Mouse (Mus musculus): ENCODE measurements around the gene Rgl1. TPM values are rescaled to one million over a fixed set of nuclear protein-coding genes. Genes with fewer than 3 reads are reported as not detected.
A peak's percentile ranks its signal among the peaks of the same experiment; 100 is the strongest.
"Not testable (repeated sequence)": the region's sequence is repeated elsewhere in the genome, so short reads cannot be mapped to it uniquely, and the experiment has no call there.

Gene Rgl1
- polyA plus RNA-seq, 1 experiment from 2014 or later: 9.8 TPM

DNA sequence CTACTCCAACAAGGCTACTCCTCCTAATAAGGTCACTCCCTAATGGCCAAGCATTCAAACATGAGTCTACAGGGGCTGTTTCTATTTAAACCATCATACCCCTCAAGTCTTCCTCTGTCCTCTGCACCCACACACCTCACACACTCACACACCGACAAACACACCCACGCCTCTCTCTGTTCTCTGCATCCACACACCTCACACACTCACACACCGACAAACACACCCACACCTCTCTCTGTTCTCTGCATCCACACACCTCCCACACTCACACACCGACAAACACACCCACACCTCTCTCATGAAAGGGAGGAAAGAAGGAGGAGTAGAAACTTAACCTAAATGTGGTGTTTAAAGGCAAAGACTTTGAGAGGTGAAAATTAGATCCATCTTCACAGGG, 106.2 kb downstream of the Rgl1 start:
- no peak for DNase-seq (ENCODE audit: low spot score)

DNA sequence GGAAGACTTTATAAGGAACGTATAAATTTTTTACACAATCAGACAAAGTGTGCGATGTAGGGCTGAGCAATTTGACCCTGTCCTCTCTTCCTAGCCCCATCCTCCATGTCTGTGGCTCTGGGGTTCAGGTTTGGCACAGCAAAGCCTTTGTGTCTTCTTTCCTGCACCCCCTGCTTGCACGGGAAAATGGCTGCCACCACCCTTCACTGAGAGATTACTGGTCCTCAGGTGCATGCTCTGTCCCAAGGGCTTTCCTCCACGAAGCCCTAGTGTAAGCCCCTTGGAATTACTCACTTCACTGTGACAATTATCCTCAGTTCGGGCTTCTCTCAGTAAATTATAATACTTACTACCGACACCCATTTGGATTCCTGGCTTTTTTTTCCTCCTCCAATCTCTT, 109.5 kb downstream of the Rgl1 start:
- no peak for DNase-seq (ENCODE audit: low spot score)

DNA sequence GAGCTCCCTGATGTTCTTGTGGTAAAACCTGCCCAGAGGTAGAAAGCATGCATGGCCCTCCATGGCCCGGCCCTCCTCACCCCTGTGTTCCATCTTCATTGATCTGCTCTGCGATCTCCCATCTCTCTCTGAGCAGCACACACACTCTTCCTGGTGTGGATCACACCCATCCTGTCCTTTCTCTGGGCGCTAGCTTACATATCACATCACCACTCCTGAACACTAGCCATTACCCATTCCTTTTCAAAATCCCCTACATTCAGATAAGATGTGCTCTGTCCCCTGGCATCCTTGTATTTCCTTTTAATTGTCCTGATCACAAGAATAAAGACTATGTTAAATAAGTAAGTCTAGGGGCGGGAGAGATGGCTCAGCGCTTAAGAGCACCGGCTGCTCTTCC, 111.3 kb downstream of the Rgl1 start:
- no peak for DNase-seq (ENCODE audit: low spot score)

DNA sequence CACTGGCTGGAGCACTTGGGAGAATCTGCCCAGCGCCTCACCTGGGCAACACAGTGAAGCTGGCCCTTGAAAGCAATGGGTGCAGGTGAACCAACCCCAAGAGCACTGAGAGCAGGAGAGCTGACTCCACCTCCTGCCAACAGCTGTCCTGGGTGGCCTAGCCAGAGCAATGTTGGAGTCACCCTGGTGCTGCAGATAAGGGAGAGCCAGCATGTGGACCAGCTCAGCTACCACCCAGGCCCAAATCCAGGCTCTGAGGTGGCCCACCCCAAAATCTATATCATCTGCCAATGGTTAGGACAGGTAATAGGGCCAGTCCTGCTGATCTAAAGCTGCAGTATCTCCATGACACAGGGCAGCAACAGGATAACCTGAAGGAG, 114.7 kb downstream of the Rgl1 start:
- DNase-seq (ENCODE audit: low spot score): no peak

DNA sequence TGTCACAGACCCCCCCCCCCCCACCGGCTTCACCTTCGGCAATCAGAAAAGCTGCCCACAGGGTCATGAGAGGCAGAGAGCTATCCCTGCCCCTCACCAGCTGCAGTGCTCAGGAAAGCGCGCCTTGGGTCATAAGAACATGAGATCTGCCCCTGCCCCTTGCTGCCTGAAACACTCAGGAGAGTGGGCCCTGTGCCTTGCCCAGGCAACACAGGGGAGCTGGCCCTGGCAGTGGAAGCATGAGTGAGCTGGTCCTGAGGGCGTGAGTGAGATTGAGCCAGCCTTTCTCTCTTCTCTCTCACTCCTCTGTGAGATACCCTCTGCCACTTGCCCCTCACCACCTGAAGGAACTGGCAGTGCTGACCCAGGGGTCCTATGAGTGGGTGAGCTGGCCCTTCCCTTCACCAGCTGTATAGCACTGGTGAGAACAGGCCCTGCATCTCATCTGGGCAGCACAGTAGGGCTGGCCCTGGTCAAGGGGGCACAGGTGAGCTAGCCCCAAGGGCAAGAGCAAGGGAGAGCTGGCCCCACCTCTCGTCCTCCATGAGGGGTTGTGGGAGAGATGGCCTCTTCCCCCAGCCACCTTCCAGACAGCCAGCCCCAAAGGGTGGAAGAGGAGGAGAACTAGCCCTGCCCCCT, 115.2 kb downstream of the Rgl1 start:
- no peak for DNase-seq (ENCODE audit: low spot score)

DNA sequence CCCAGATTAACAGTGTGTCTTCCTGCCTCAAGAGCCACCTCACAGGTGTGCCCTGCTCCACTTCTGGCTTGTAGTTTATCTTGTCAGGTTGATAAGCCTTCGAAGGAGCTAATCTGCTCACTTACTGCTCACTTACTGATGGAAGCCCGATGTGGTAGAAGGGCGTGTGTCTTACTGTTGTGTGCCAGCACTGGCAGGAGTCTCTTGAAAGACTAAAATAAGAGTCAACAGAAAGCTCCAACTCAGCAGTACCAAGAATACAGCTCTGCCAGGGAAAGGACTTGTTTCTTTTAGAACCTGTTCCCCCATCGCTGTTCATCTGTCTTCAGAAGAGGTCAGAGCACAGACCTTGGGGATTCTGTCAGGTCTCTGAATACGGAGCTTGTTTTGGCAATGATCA, 118.1 kb downstream of the Rgl1 start:
- DNase-seq (ENCODE audit: low spot score): no peak

DNA sequence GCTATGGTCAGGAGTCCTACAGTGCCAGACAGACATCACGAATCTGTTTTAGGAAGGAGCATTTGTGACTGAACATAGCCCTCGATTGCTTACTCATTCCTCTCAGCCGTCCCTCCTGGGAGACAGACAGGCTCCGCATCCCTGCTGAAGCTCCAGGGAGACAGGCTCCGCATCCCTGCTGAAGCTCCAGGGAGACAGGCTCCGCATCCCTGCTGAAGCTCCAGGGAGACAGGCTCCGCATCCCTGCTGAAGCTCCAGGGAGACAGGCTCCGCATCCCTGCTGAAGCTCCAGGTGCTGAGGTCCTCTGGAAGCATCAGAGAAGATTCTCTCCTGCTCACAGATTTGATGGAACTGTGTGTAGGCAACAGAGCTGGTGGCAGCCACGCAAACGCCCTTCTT, 123.9 kb downstream of the Rgl1 start:
- not testable (repeated sequence) for DNase-seq (ENCODE audit: low spot score)

DNA sequence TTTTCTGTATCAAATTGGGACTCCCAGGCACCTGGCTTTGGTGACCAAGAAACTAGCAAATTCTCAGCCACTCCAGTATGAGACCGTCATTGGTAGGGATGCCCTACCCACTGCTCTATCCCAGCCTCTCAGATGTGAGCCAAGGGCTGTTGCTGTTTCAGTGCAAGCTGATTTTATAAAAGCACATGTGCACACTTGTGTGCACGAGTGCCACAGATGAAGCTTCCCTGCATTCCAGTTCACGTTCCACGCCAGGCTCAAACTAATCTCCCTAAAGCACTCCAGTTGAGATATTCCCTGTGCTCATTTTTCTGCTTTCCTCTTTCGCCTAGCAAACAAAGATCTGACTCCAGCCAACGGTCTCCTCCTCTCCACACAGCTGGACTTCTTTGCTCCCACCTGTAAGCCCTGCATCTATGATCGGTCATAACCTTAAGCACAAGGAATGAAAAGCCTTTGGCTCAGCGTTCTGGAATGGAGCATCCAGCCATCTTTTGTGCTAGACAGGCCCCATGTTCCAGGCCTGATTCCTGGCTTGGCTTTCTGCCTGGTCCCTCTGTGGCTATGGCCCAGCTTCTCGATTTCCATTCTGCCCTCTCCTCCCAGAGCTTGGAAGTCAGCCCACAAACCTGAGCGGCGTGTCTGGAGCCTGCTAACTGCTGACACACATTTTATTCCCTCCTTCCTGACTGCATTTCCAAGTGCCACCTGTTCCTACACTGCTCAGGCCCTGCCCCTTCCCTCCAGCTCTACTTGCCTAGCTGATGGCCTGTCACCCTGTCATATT, 125.8 kb downstream of the Rgl1 start:
- no peak for DNase-seq (ENCODE audit: low spot score)

DNA sequence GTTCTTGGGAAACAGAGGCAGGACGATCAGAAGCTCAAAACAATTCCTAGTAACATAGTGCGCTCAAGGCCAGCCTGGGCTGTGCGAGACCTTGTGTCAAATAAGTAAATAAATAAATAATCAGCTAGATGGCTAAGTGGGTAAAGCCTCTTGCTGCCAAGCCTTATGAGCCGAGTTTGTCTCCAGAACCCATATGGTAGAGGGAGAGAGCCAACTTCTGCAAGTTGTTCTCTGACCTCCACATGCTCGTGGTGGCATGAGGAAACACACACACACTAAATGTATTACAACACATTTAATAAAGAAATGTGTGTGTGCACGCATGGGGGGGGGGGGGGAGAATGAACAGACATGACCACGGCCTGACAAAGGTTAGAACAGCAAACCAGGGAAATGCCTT, 126.8 kb downstream of the Rgl1 start:
- DNase-seq (ENCODE audit: low spot score): no peak

DNA sequence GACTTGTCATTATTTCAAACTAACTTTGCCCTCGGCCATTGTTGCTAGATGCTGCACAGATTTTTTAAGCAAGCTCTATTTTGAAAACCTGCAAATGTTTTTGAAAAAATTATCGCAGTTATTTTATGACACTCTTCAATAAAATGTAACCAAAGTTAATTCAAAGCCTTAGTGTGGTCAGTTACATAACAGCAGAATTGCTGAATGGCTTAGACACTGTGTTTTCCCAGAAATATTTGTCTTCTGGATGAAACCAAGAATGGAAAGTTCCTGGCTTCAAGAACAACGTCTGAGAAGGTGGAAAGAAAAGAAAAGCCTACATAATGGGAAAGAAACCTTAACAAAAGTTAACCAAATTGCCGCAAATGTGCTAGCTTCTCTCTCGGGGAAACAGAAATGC, 131.5 kb downstream of the Rgl1 start:
- DNase-seq (ENCODE audit: low spot score): no peak

DNA sequence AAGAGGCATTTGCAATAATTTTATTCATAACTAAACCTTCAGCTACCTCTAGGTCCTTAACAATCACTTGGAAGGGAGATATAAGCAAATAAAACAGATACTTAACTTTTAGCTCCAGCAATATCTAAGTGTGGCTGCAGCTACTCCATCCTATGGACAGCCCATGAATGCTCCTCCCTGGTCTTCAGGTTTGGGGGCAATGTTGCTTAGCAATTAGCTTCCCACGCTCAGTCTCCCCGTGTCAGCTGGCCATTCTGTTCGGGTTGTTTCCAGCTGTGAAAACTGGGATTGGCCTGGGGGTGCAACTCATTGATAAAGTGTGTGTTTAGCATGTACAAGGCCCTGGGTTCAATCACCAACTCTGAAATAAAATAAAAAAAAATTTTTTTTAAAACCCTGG, 136.4 kb downstream of the Rgl1 start:
- no peak for DNase-seq (ENCODE audit: low spot score)

DNA sequence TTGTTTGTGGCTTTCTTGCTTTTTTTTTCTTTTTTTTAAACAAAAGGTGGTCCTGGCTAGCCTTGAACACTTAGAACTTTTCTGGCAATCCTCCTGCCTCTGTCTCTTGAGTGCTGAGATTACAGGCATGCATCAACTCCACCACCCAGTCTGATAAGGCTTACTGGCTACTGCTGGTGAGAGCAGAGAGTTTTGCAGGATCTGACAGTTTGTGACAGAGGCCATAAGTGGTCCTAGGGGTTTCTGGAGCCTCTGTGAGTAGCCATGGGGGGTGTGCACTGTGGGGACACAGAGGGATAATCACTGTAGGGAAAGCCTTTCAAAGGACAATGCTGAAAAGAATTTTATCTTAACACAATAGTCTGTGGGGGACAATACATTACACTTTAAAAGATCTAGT, 140.5 kb downstream of the Rgl1 start:
- no peak for DNase-seq (ENCODE audit: low spot score)

DNA sequence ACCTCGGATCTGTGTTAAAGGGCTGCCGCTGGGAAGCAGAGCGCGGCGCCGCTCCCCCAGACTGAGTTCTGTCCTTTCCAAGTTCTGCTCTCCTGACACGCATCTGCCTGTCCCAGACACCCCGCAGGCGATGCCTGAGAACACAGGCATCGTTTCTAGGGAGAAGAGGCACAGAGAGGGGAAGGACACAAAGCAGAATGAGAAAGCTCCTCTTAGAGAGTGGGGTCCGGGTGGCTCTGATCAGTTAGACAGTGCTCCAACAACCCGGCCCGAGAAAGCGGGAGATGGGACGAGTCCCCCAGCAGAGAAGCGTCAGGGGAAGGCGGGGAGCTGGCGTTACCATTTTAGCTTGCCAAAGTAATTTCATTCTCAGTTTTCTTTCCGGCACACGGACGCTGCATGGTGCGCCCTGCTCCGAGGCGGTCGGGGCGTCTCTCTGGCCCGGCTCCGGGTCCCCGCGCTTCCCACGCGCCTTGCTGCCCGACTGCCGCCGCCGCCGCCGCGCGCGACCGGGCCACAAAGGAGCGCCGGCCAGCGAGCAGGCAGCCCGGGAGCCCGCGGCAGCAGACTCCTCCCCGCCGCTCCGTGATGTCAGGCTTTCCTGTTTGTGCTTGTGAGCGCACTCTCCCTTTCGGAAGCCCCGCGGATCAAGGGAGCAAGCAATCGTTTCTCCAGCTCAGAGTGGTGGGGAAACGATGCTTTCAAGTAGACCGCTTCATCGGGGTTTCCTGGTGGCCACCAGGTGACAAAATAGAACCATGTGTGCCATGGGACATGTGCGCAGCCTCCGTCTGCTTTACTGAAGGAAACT, 141.3 kb downstream of the Rgl1 start:
- peak; percentile 60 for DNase-seq (ENCODE audit: low spot score)

DNA sequence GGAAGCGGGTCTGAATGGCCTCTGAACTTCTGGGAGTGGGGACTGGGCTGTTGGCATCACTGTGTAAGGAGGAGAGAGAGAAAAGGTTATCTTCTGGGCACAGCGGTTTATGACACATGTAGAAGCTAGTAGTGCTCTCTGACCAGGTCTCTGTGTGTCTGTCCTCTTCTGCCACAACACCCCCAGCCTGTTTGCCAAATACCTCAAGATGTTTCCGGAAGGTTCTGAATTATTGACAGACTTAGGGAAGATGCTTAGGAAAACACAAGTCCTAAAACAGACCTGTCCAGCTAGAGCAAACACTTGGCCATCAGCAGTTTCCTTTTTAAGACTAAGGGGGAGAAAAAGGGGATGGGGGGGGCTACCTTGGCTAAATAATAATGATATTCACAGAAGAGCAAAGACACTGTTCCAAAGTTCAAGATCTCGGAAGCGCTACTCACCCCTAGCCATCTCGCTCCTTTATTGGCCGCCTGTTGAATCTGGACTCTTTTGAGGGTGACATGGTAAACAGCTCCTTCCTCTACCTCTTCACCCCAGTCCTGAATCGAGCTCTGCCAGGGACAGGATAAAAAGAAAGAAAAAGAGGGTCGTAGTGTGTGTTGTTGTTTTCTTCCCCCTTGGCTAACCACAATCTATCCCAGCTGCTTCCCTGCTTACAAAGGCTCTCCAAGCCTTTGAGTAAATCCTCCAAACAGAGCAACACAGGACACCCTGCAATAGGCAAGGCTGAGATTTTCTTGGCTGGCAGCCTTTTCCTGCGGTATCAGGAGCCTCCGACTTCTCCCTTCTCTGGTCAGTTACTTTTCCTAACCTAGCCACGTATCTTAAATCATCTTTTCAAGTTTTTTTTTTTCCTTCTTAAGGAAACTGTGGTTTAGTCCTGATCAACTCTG, 142.5 kb downstream of the Rgl1 start:
- DNase-seq (ENCODE audit: low spot score): no peak

DNA sequence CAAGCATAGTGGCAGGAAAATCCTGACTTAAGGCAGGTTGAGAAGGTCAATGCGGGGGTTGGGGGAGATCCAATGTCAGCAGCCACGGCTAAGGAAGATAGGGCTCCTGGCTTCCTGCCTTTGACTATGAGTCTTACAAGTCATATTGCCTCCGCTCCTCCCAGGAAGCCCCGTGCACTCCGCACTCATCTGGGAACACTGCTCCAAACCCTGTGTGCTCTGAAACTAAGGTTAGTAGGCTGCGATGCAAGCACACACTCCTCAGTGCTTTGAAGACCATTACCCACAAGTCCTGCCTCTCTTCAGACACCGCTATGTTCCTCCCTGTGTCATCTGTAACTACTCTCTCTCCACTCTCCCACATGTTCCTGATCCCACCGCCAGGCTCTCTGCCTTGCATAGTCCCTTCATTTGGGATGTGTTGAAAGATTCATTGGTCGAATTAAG, 143.4 kb downstream of the Rgl1 start:
- DNase-seq (ENCODE audit: low spot score): no peak

DNA sequence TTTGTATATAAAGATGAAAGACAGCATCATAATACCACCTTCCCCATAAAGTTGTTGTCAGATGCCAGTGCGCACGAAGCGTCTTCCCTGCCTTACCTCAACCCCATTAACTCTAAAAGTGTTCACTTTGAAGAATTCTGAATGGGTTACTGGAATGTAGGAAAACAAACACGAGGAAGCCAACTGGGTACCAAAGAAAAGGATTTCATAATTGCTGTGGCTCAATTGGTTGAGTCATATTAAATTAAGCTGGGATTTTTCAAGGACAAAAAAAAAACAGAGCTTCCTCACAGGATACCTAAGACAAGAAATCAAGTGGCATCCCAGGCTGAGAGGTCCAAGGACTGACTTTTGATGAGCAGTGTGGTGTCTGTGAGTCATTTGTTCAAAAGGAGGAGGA, 144.5 kb downstream of the Rgl1 start:
- no peak for DNase-seq (ENCODE audit: low spot score)

DNA sequence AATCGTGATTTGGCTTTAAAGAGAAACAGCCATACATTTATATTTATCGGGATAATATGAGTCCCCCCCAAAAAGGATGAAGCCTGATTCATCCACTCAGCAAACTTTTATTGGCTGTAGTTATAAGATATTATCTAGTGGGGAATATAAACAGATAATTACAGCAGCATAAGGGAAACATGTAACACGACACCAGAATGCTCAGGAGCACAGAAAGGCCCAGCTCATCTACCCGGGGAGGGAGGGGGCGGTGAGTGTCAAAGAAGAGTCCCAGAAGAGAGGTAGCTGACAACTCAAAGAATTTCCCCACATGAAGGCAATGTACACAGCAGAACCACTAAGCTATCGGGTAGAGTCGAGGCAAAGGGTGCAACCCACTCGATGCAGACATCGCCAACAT, 146.8 kb downstream of the Rgl1 start:
- DNase-seq (ENCODE audit: low spot score): no peak

DNA sequence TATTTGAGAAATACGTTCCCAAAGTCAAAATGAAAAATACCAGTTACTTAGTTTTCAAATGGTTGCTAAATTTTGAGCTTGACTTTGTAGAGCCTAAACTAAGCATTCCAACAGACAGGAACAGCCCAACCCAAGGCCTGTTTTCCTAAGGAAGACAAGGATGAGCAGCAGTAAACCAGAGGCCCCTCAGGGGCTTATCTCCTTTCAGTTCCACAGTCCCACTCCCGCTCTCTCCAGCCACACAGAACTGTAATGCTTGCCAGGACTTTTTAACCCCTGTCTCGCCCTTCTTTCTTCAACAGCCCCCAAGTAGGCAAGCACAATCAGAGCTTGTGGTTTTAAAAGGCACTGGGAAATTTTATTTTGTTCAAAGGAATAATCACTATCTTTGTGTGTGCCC, 147.3 kb downstream of the Rgl1 start:
- DNase-seq (ENCODE audit: low spot score): no peak

DNA sequence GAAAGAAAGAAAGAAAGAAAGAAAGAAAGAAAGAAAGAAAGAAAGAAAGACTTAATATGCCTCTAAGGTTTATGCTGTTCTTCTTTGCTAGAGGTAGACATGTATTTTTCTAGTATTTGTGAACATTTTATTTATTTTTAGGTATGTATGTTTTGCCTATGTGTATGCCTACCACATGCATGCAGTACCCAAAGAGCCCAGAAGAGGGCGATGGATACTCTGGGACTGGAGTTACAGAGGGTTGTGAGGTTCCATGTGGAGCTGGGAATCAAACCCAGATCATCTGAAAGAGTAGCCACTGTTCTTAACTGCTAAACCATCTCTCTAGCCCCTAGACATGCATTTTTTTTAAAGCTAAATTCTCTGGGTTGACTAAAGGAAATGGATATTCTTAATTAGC, 147.8 kb downstream of the Rgl1 start:
- DNase-seq (ENCODE audit: low spot score): no peak

DNA sequence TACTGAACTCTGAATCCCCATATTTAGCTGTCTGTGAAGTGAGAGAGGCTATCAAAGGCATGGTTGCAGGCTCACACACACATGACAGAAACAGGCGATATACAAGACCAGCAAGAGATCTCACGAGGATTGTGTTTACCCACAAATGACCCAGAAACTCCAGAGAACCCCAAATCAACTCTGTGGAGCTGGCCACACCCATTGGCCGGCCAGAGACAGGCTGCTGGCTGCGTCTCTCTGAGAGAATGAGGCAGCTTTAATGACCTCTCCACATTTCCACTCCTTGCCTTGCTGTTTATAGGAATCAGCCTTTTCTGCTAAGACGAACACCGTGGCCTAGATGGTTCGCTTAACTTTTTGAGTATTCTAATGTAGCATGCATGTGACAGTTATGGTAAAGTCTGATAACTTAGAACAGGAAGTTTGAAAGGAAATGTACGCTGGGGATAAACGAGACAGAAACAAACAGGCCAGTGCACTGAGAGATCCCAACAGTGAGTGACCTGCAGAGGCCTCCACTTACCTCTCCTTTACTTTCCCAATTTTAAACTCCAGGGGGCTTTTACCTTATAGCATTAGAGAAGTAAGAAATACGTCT, 148.3 kb downstream of the Rgl1 start:
- DNase-seq (ENCODE audit: low spot score): no peak

DNA sequence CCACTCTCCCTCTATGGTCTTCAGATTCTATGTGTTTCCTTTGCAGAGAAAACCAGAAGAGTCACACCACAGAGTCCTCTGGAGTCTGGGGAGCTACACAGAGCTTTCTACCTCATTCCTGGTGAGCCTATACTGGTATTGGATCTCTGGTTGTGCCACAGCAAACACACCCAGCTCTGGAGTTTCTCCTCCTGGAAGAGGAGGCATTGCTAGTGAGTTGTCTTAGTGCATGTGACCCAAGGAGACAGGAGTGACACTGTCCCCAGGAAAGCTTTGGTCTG, 149.4 kb downstream of the Rgl1 start:
- no peak for DNase-seq (ENCODE audit: low spot score)

All from thymus, postnatal 0 days (tissue).